Mouse (Mus musculus) thymus, postnatal 14 days (tissue): ENCODE measurements around the gene Prps1l3.
A peak's percentile ranks its signal among the peaks of the same experiment; 100 is the strongest.
"Not testable (repeated sequence)": the region's sequence is repeated elsewhere in the genome, so short reads cannot be mapped to it uniquely, and the experiment has no call there.

Experiments used
- DNase-seq: peaks from one replicate; pipeline ENCODE4 v3.0.0; 2021

Prps1l3 gene

DNA sequence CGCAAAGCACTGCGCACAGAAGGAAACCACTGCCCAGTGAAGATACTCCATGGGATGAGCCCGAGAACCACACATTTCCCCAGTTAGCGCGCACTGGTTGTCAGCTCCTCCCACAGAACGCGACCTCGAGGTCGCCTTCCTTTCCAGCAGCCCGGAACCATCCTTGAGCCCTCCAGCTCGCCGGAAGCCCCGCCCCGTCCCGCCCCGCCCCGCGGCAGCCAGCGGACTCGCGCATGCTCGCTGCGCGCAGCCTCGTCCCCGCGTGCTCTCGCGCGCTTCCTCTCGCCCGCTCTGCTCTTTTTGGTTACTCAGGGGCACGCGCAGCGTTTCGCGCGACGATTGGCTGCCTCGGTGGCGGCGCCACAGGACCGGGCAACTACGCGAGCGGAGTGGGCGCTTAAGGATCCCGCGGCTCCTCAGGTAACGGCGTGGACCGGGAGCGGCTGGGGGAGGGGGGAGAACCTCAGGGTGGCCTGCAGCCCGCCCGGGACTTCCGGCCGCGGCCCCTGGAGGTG lies at the start of gene Prps1l3, which contains the start of gene Mipol1:
Prps1l3 (plus strand) TSS at position 221 of the 515 bp plus-strand sequence.
Mipol1 (plus strand) TSS at position 236 of the 515 bp plus-strand sequence.
- DNase-seq = peak; percentile 93

DNA sequence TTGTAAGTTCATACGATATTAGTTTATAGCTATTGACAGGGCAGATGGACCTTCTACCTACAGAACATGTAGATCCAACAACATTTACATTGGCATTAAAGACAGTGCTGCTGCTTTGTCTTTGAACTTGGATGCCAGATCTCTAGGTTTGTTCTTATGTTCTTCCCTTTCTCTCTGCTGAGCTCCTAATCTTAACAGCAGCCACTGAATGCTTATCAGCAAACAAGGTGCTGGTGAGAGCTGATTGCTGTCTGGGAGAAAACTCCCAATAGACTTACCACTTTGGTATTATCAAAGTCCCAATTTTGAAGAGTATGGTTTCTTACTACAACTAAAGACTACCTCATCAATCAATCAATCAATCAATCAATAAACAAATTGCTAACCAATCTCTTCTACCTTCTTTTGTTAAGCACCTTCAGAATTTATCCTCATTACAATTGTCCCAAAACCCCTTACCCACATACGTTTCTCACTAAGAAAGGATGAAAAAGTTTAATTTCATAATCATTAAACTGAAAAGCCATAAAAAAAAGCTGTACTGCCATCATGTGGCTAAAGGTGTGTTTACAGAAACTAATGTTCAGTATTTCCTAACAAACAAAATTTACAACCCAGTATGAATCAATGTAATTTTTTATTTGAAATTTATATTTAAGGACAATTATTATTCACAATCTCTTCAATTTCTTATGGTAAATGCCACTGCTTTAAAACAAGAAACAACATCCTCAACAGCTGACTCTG lies 45.6 kb upstream of the Prps1l3 start:
- no peak for DNase-seq

DNA sequence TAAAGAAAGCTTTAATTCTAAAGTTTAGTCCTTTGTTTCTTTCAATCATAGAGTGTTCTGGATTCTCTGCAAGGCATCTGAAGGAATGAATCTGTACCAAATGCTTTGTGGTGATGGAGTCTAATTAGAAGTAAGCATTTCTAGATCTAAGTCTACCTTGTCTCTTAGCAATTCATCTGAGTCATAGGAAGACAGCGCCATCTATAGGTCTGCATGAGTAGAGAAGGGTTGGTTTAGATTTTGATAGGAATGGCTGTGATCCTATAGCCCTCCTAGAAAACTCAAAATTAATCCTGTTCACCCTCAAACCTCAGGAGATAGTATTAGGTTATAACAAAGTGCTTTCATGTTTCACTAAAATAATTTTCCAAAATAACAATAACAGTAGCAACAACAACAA lies 44.7 kb upstream of the Prps1l3 start:
- DNase-seq = no peak

DNA sequence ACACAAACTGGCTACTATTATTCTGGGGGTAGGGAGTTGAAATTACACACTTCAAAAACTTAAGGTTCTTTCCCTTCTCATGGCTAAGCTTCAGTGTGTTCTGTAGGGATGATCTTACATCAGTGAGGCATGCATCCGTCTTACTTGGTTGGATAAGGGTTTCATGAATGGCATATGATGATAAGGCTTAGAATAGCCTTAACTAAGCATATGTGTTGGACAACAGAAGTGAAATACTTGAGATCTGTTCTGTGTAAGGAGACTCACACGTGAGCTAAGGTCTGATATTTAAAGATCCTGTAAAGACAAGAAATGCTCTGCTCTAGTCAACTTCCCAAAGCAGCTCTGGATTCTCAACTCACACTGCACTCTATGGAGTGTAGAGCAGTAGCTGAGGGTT lies 44.1 kb upstream of the Prps1l3 start:
- no peak for DNase-seq

DNA sequence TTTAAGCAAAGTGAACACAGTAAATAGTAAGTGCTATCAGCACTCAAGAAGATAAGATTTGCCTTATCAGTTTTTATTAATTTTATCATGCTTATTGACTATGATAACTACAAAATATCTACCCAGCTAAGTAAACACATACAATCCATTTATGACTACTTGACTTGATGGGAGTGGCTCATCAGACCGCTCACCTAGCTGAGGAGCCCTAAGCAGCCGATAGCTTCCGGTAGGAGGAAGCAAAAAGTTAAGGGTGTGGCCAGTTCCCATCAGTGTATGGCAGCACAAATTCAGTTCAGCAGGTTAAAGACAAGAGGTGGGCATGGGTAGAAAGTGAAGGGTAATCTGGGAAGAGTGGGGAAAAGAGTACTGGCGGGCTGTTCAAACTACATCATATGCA lies 43.2 kb upstream of the Prps1l3 start:
- no peak for DNase-seq

DNA sequence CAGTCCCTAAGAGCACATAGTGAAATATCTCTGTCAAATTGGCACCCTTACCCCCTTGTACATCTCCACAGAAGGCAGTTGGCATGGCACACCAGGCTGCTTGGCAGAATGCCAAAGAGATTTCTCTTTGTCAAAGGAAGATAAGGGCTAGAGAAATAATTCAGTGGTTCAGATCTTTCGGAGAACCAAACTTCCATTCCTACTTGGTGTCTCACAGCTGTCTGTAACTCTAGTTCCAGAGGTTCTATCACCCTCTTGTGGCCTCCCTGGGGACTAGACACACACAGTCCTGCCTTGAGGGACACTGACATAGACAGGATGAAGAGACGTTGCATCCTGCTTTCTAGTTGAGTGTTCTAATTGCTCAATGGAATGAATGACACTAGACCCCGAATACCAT lies 35.6 kb upstream of the Prps1l3 start:
- peak; percentile 12 for DNase-seq

DNA sequence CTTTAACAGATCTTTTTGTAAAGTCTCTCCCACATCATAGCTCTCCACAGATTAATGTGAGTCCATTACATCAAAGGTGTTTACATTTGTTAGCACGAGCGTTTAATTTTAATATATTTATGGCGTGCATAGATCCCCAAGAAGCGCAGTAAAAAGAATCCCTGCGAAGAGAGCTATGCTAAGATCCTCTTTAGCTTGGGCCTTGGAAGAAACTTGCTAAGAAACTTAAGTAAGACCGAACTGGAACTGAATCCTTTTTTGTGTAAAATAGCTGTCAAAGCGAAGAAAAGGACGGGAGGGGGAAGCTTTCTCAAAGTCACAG lies 34.0 kb upstream of the Prps1l3 start:
- DNase-seq = no peak

DNA sequence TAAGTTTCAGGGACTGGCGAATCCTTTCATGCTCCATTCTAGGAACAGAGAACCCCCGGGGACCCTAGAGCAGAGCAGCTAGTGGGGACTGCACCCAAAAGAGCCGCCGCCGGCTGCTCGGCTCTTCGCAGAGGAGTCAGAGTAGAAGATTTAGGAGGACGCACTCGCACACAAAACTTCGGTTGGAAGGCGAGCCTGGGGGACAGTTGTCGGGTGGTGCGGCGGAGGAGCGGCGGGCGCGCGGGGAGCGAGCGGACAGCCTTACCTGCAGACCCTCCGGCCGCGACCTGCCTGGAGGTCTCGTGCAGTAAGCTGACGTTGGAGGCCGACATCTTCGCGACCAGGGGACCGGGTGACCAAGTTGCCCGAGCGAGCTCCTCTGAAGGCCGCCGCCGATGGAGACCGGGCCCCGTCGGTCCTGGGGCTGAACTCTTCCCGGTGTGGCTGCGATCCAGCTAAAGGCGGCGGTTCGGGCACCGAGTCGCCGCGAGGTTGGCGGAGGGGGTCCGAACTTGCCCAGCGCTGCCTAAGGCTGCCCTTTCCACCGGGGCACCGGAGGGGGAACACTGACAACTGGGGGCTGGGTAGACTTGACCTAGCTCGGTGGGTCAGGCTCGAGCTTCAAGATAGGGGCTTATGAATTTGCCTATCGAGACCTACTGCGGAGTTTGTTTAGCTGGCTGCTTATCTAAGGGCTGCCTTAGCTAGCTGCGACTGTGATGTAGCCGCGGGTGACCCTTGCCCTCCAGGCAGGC lies 33.4 kb upstream of the Prps1l3 start:
- peak; percentile 12 for DNase-seq

DNA sequence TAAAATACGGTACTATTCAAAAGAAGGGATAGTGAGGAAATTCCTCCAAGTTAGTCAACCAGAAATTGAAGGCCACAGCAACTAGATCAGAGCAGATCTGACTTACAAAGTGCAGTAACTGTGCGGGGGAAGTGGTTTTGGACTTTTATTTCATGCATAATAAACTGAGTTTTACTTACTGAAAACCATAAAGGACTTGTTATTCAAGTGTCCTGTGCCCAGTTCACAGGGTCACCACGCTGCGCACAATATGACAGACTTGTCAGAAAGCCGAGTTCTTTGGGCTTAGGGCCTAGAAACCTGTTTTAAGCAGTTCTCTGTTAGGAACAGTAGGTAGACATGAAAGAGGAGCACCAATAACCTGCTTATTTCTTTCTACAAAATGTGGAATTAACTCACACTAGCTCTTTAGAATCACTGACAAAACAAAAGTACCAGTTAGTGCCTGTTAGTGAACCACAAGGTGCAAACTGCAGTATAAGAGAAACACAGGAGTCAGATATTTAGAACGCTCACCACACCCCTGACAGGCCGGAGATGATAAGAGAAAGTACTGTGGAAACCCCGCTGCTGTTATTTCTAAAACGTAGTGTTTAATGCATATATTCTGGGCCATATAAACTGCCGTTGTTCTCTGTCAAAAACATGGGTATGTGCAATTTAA lies 32.7 kb upstream of the Prps1l3 start, which contains the start of gene Slc25a21:
Slc25a21 (minus strand) TSS at position 110 of the 664 bp plus-strand sequence.
- DNase-seq = no peak

DNA sequence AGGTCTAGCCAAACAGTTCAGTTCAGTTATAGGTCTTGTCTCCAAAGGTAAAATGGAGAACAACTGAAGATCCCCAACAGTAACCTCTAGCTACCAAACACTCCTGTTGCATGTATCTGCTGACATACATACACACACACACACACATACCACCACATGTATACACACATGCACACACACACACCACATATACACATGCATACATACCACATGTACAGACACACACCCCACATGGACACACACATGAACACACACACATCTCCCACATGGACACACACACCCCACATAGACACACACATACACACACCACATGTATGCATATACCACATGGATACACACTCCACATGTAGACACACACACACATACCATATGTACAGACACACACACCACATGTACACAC lies 31.9 kb upstream of the Prps1l3 start:
- no peak for DNase-seq

DNA sequence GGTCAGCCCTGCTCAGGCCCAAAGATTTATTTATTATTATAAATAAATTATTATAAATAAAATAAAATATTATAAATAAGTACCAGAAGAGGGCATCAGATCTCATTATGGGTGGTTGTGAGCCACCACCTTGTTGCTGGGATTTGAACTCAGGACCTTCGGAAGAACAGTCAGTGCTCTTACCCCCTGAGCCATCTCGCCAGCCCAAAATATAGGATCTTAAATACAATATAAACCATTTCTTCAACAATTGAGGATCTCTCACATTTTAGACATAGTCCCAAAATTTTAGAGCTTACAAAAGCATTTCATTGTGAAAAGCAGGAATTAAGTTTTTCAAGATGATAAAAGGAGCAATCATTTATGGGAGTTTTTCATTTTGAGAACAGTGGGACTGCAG lies 30.8 kb upstream of the Prps1l3 start:
- DNase-seq = no peak

DNA sequence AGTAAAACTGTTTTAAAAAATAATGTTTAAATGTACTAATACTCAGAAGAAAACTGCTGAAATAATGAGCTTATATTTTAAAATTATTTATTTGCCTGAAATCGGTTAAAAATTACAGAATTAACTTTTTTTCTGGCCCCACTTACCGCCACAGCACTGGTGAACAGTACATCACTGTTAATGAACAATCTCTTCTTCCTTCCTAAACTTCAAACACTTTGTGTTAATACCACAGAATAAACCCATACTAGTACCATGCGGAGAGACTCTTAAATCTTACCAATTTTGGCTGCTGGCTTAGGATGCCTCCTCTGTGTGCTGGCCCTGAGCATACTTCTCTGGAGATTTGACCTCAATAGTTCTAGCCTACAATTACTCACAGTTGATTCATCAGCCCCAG lies 28.3 kb upstream of the Prps1l3 start:
- DNase-seq = no peak

DNA sequence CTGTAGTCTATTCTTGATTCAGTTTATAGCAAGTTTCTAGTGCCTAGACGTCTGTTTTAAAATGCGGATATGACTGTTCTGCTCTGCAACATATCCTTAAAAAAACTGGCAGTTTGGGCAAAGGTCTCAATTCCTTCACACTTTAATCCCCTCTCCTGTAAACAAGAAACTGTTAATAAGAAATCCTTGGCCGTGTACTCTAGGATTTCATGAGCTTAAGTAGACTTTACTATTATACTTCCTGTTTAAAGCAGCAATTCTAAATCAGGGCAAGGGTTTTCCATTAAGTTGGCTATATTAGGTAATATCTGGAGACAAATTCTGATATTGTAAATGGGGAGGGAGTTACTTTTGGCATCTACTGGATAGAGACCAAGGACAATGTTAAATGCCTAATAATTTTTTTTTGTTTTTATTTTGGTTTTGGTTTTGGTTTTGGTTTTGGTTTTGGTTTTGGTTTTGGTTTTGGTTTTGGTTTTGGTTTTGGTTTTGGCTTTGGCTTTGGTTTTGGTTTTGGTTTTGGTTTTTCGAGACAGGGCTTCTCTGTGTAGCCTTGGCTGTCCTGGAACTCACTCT lies 25.8 kb upstream of the Prps1l3 start:
- DNase-seq = no peak

DNA sequence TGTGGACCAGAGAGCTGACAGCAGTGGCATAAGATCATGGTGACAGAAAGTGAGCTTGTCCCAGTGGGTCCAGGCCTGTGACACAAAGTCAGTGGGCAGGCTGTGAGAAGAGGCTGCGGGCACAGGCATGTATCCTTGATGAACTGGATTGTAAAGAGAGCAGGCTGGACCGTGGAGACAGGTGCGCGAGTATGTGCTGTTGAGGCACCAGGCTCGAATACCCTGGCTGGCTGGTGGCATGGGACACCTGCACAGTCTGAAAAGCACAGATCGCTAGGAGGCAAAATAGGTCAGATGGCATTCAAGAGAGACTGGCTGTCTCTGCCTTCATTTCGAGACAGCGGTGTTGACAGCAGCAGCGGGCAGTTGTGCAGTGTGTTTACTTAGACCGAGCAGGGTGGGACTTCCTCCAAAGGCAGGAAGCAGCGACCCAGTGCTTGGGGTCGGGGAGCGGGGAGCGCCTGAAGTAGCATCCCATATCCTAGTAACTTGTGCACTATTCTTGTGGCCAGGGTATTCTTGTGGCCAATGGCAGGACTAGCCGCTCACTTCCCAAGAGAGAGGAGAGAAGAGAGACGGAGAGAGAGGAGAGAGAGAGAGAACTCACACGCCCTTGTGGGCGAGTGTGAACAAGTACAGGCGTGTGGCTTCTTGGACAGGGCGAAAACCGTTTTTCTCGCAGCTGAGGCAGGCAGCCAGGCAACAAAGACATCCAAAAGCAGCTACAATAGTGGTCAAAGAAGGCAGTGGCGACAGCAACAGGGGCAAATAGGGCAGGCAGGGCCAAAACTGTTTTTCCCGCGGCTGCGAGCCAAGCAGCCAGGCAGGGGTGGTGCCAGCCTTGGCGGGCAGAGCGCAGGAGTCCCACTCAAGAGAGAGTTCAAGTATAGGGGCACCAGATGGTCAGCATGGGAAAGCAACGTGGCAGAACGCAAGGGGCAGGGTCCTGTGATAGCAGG lies 18.6 kb upstream of the Prps1l3 start:
- peak; percentile 74 for DNase-seq

DNA sequence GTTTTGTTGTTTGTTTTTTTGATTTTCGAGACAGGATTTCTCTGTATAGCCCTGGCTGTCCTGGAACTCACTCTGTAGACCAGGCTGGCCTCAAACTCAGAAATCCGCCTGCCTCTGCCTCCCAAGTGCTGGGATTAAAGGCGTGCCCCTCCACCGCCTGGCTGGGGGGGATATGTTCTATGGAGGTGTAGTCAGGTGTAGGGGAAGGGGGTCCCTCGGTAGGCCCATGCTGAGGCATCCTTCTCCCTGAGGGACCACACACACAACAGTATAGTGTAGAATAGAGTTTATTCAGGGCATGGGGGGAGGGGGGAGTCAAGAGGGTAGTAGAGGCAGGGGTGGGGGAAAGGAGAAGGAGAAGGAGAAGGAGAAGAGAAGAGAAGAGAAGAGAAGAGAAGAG lies 17.7 kb upstream of the Prps1l3 start:
- not testable (repeated sequence) for DNase-seq

DNA sequence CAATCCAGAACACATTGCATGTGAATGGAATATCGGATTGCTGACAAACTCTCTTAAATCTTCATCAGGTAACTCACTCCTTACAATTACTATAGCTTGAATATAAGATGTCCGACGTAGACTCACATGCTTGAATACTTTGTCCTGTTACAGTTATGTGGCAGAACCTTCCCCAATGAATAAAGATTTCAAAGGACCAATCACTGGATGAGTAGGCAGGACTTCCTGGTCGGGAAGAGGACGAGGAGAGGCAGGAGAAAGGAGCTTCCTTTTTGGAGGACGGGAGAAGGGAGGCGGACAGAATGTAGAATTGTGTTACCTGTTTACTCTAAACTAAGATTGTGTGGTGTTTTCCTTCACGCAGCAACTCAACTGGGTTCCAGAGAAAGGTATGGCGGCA lies 3.8 kb upstream of the Prps1l3 start:
- no peak for DNase-seq

DNA sequence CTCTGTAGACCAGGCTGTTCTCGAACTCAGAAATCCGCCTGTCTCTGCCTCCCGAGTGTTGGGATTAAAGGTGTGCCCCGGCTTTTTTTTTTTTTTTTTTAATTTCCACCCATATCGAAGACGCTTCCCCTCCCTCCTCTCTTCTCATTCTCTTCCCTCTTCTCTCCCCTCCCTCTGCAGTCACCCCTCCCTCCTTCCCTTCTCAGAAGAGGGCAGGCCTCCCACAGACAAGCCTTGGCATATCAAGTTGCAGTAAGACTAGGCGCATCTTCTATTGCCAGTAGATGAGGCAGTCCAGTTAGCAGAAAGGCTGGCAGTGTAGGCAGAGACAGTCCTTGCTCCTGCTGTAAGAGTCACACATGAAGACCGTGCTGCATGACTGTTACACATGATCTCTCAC lies 2.4 kb upstream of the Prps1l3 start:
- DNase-seq = no peak

DNA sequence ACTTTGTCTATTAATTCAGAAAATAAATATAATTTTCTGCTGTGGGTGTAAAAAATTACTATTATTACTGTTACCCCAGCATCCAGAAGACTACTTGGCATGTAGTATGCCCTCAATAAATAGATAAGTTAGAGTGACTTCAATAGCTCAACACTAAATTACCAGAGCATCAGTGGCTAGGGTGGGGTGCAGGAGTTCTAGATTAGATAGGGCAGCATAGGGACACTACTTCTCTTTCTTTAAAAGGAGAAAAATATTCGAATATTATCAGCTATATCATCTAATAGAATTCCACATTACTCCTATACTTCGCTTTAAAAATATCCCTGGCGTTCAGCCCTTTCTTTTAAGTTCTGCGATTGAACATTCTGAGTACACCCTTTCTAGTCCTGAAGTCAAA lies 509 bp upstream of the Prps1l3 start:
- no peak for DNase-seq

DNA sequence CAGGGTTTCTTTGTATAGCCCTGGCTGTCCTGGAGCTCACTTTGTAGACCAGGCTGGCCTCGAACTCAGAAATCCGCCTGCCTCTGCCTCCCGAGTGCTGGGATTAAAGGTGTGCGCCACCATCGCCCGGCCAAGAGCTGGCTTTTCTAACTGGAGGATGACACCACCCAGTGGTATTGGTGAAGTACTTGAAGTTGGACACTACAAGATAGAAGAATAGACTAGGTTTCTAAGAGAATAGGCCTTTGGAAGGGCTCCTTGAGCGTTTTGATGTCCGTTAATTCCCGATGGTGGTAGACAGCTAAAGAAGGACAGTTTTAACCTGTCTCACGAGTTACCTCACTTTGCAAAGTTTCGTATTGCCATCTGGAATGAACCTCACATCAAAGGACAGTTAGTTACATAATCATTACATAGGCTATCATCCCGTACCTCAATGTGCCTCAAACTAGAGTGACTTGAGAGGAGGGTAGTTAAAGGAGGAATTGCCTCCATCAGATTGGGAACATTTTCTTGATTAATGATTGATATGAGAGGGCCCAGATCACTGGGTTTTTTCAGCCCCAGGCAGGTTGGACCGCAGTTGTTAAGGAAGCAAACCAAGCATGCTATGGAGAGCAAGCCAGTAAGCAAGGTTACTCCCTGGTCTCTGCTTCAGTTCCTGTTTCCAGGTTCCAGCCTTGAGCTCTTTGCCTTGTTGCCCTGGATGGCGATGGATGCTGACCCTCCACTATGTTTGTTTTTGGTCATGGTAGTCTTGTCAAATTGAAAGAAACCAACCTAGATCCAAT lies 1.1 kb downstream of the Prps1l3 start:
- peak; percentile 30 for DNase-seq

DNA sequence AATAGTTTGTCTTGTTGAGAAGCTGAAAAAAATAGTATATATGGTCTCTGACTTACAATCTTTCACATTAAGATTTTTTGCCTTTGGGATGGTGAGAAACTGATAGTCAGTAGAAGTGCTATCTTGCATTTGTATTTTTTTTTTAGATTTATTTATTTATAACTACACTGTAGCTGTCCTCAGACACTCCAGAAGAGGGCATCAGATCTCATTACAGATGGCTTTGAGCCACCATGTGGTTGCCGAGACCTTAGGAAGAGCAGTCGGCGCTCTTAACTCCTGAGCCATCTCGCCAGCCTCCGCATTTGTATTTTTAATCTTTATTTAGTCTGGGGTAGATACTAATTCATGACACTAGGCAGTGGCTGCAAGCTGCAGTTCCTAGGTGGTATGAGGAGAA lies 3.2 kb downstream of the Prps1l3 start:
- no peak for DNase-seq
